Mouse (Mus musculus): ENCODE data around the gene Hspa8.
A peak's percentile ranks its signal among the peaks of the same experiment; 100 is the strongest.

DNA sequence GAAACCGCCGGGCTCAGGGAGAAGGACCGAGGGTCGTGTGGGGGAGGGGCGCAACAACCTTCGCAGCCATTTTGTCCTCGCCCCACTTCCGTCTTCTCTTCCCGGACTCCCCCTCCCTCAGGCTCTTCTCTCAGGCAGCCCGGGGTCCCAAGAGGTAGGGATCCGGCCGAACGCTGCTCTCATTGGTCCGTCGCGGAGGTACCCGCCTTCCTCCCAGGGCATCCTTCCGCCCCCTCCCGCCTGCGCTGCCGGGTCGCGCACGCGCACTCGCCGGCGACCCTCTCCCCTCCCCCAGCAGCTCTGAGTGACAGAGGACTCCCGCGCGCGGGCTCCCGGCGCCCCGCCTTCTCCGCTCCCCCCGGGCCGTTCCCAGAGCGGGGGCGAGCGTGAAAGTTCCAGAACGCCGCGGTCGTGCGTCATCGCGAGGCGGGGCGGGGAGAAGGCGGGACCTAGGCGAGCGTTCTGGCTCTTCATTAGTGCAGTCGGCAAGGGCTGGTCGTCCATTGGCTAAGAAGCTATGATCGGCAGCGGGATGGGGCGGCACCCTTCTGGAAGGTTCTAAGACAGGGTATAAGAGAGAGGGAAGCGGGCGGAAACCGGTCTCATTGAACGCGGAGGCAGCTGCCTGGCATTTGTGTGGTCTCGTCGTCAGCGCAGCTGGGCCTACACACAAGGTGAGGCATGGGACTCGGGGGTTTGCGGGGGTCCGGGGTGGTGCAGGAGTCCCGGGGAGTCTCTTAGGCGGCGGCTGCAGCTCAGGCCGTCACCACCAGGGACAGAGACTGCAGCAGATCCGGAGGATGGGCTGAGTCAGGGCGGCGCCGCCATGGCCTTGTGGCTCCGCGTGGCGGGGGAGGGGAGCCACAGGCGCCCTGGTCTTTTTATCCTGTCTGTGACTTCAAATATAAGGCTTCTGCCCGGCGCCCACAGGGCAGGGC is at the start of gene Hspa8:
- TF ChIP-seq CTCF (IDR thresholded peaks at IDR 0.05; ENCODE audit: control insufficient read depth, insufficient read depth, insufficient replicate concordance, low read depth, low read length) (peak; percentile 20; the same call in 1 of the 2 replicates), POLR2A (IDR thresholded peaks at IDR 0.05; ENCODE audit: control insufficient read depth, low read depth, low read length) (peak; percentile 100)

Measured in testis, adult 2 months (tissue).